Mouse (Mus musculus): ENCODE results near the gene Tmem132b. TPM values are rescaled to one million over a fixed set of nuclear protein-coding genes. Genes with fewer than 3 reads are reported as not detected.

Tmem132b gene
- polyA plus RNA-seq, 1 experiment, result 0.06 TPM

DNA sequence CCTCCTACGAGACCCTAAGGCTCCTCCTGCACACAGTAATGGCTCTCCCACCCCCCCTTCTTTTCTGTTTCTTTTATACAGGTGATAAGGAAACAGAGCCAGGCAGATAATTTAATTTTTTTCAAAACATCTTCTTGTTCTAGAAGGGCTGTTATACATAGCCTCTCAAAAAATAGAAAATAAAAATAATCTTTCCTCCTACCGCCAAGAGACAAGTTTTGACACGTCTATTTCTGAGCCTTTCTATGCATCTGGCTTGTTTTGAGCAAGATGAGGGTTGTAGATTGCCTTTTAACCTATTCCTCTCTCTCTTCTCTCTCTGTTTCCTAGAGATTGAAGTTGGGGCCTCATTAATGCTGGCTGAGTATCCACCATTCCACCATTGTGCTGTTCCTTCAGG, 196.9 kb downstream of the Tmem132b start:
- WGBS, result 82% methylated on average over 3 of the region's 3 CpGs
- TF ChIP-seq POLR2A (IDR thresholded peaks at IDR 0.05; ENCODE audit: low read depth, low read length), result no peak
- no peak for TF ChIP-seq CTCF (IDR thresholded peaks at IDR 0.05; ENCODE audit: extremely low read depth, insufficient read length, insufficient replicate concordance, low read depth, low read length)
- no peaks in the 10 kb centered on the region for H3K36me3 ChIP-seq (ENCODE audit: control insufficient read depth, insufficient read depth, low read length)
- H3K4me3 ChIP-seq (ENCODE audit: low read depth, low read length), result no peak overlapping the region
- H3K27ac ChIP-seq (ENCODE audit: insufficient read depth, low read depth, low read length), result no peak overlapping the region
- no peaks in the 10 kb centered on the region for H3K4me1 ChIP-seq (ENCODE audit: control insufficient read depth, insufficient read depth, insufficient read length, low read length)
- no peaks in the 10 kb centered on the region for H3K27me3 ChIP-seq (ENCODE audit: control insufficient read depth, insufficient read depth, low read length)

DNA sequence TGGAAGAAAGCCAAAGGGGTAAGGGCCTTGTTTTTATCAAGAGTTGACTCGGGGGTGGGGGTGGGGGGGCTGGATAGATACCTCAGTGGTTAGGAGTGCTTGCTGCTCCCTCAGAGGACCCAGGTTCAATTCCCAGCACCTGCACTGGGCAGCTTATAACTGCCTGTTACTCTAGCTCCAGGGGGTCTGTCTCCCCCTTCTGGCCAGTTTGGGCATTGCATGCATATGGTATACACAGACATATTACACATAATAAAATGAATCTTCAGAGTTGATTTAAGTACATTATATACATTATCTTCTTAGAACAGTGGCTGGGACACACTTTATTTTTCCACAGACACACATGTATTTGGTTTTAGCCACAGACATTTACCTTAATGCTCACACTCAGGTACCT, 202.2 kb downstream of the Tmem132b start:
- H3K4me1 ChIP-seq (ENCODE audit: control insufficient read depth, insufficient read depth, insufficient read length, low read length), result no peaks in the 10 kb centered on the region
- TF ChIP-seq POLR2A (IDR thresholded peaks at IDR 0.05; ENCODE audit: low read depth, low read length) (no peak), CTCF (IDR thresholded peaks at IDR 0.05; ENCODE audit: extremely low read depth, insufficient read length, insufficient replicate concordance, low read depth, low read length) (no peak)
- no peak overlapping the region for H3K27ac ChIP-seq (ENCODE audit: insufficient read depth, low read depth, low read length)
- no peaks in the 10 kb centered on the region for H3K36me3 ChIP-seq (ENCODE audit: control insufficient read depth, insufficient read depth, low read length)
- H3K4me3 ChIP-seq (ENCODE audit: low read depth, low read length), result no peak overlapping the region
- no peaks in the 10 kb centered on the region for H3K27me3 ChIP-seq (ENCODE audit: control insufficient read depth, insufficient read depth, low read length)
- WGBS, result 84% methylated on average over 1 of the region's 1 CpGs

DNA sequence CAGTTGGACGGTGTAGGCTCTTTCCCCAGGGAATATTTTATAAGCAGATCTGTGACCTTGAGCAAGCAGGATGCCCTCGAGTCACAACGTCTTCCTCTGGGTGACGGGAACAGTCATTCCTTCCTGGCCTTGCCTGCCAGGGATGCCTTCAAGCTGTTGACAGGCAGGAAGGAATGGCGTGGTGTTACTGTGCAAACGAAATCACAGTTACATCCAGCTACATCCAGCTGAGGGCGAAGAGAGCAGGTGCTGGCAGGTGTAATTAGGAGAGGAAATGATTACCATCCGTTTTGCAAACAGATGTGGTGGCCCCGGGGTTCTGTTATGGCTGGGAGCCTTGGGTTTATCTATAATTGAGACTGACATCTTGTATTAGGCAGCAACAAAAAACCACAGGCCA, 205.5 kb downstream of the Tmem132b start:
- Histone ChIP-seq H3K27me3 (ENCODE audit: control insufficient read depth, insufficient read depth, low read length) (no peaks in the 10 kb centered on the region), H3K36me3 (ENCODE audit: control insufficient read depth, insufficient read depth, low read length) (no peaks in the 10 kb centered on the region), H3K4me3 (ENCODE audit: low read depth, low read length) (no peak overlapping the region), H3K4me1 (ENCODE audit: control insufficient read depth, insufficient read depth, insufficient read length, low read length) (no peaks in the 10 kb centered on the region), H3K27ac (ENCODE audit: insufficient read depth, low read depth, low read length) (no peak overlapping the region)
- no peak for TF ChIP-seq CTCF (IDR thresholded peaks at IDR 0.05; ENCODE audit: extremely low read depth, insufficient read length, insufficient replicate concordance, low read depth, low read length)
- TF ChIP-seq POLR2A (IDR thresholded peaks at IDR 0.05; ENCODE audit: low read depth, low read length), result no peak
- WGBS, result 47% methylated on average over 9 of the region's 9 CpGs

DNA sequence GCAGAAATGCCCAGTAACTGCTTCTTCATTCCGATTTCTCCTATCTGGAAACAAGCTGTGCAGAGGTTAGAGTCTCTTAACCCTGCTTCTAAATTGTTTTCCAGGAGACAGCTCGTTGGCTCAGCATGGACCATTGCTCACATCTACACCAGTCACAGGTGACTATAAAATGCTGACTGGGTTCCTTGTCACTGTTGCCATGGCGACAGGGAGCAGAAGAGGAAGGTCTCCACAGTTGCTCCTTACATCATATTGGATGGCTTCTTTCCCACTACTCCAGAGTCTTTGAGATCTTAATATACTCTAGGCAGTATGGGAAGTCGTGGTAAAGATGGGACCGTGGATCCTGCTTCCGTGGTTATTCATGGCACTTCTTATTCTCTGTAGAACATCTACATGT, 211.9 kb downstream of the Tmem132b start:
- TF ChIP-seq CTCF (IDR thresholded peaks at IDR 0.05; ENCODE audit: extremely low read depth, insufficient read length, insufficient replicate concordance, low read depth, low read length), result no peak
- TF ChIP-seq POLR2A (IDR thresholded peaks at IDR 0.05; ENCODE audit: low read depth, low read length), result no peak
- Histone ChIP-seq H3K4me1 (ENCODE audit: control insufficient read depth, insufficient read depth, insufficient read length, low read length) (no peaks in the 10 kb centered on the region), H3K36me3 (ENCODE audit: control insufficient read depth, insufficient read depth, low read length) (no peaks in the 10 kb centered on the region), H3K27ac (ENCODE audit: insufficient read depth, low read depth, low read length) (no peak overlapping the region), H3K4me3 (ENCODE audit: low read depth, low read length) (no peak overlapping the region), H3K27me3 (ENCODE audit: control insufficient read depth, insufficient read depth, low read length) (no peaks in the 10 kb centered on the region)
- WGBS, result 80% methylated on average over 6 of the region's 6 CpGs

DNA sequence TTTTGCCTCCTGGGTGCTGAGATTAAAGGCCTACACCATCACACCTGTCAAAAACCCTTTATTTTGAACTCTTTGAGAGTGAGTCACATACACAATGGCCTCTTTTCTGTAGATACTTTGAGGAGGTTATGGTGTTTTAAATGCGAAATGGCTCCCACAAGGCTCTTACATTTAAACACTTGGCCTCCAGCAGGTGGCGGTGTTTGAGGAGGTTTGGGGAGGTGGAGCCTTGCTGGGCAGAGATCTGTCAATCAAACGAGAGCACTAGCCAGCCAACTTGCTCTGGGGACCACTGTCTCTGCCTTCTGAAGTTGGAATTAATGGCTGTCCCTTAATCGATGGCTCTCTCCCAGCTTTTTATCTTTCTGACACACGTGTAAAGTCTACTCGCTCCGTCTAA, 214.2 kb downstream of the Tmem132b start:
- no peak overlapping the region for H3K4me3 ChIP-seq (ENCODE audit: low read depth, low read length)
- no peaks in the 10 kb centered on the region for H3K27me3 ChIP-seq (ENCODE audit: control insufficient read depth, insufficient read depth, low read length)
- H3K27ac ChIP-seq (ENCODE audit: insufficient read depth, low read depth, low read length), result no peak overlapping the region
- H3K4me1 ChIP-seq (ENCODE audit: control insufficient read depth, insufficient read depth, insufficient read length, low read length), result no peaks in the 10 kb centered on the region
- 66% methylated on average over 7 of the region's 7 CpGs for WGBS
- no peaks in the 10 kb centered on the region for H3K36me3 ChIP-seq (ENCODE audit: control insufficient read depth, insufficient read depth, low read length)
- TF ChIP-seq CTCF (IDR thresholded peaks at IDR 0.05; ENCODE audit: extremely low read depth, insufficient read length, insufficient replicate concordance, low read depth, low read length), result no peak
- TF ChIP-seq POLR2A (IDR thresholded peaks at IDR 0.05; ENCODE audit: low read depth, low read length), result no peak

DNA sequence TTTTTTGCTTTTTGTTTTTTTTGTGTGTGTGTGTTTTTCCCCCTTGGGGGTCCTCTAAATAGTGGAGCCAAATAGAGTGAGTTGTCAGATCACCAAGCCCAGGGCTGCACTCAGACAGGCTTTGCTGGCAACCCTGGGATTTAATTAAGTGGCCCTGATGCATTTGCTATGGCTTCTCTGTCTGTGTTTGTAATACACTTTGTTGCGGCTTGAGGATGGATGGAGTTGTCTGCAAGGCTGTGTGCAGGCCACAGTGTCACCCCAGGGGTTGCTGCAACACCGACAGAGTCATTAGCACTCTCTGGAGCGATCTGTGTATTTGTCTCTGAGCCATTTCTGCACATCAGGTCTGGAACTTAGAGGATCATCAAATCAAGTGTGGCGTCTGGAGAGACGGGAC, 219.9 kb downstream of the Tmem132b start:
- Histone ChIP-seq H3K27ac (ENCODE audit: insufficient read depth, low read depth, low read length) (no peak overlapping the region), H3K4me1 (ENCODE audit: control insufficient read depth, insufficient read depth, insufficient read length, low read length) (no peaks in the 10 kb centered on the region), H3K36me3 (ENCODE audit: control insufficient read depth, insufficient read depth, low read length) (no peaks in the 10 kb centered on the region), H3K27me3 (ENCODE audit: control insufficient read depth, insufficient read depth, low read length) (no peaks in the 10 kb centered on the region), H3K4me3 (ENCODE audit: low read depth, low read length) (no peak overlapping the region)
- TF ChIP-seq CTCF (IDR thresholded peaks at IDR 0.05; ENCODE audit: extremely low read depth, insufficient read length, insufficient replicate concordance, low read depth, low read length), result no peak
- no peak for TF ChIP-seq POLR2A (IDR thresholded peaks at IDR 0.05; ENCODE audit: low read depth, low read length)
- 70% methylated on average over 5 of the region's 5 CpGs for WGBS

DNA sequence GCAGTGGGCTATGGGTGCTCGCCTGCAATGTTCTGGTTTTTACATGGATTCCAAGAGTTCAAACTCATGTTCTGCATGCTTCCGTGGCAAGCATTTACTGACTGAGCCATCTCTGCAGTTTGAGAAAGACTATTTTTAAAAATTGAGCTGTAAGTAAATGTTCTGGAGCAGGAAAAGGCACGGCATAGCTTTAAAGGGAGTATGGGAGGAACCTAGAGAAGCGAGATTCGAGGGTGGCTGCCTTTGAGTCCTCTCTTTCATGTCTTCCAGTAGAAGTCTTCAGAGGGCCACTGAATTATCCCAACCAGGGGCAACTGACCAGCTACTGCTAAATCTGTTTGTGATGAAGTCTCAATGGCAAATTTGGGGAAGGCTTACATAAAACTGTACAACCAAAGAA, 221.0 kb downstream of the Tmem132b start:
- TF ChIP-seq CTCF (IDR thresholded peaks at IDR 0.05; ENCODE audit: extremely low read depth, insufficient read length, insufficient replicate concordance, low read depth, low read length) (no peak), POLR2A (IDR thresholded peaks at IDR 0.05; ENCODE audit: low read depth, low read length) (no peak)
- no peaks in the 10 kb centered on the region for H3K36me3 ChIP-seq (ENCODE audit: control insufficient read depth, insufficient read depth, low read length)
- H3K27ac ChIP-seq (ENCODE audit: insufficient read depth, low read depth, low read length), result no peak overlapping the region
- H3K4me1 ChIP-seq (ENCODE audit: control insufficient read depth, insufficient read depth, insufficient read length, low read length), result no peaks in the 10 kb centered on the region
- H3K4me3 ChIP-seq (ENCODE audit: low read depth, low read length), result no peak overlapping the region
- no peaks in the 10 kb centered on the region for H3K27me3 ChIP-seq (ENCODE audit: control insufficient read depth, insufficient read depth, low read length)
- 69% methylated on average over 5 of the region's 5 CpGs for WGBS
